Mouse (Mus musculus): ENCODE measurements around the gene Cox4i2. TPM values are rescaled to one million over a fixed set of nuclear protein-coding genes. Genes with fewer than 3 reads are reported as not detected.

Cox4i2 gene
- total RNA-seq (2014; fragmentation: Nextera tagmentation): not detected in 2 replicates
- total RNA-seq (2017): 0.16 TPM in 1 of 2 replicates, not detected in the other
- polyA plus RNA-seq (2012): not detected in 2 replicates

- Histone ChIP-seq H3K4me1 (ENCODE audit: insufficient read depth, low read depth, low read length) (peaks cover 36% of the 10 kb centered on the region), H3K36me3 (replicated peaks) (no peaks in the 10 kb centered on the region), H3K9me3 (replicated peaks) (no peaks in the 10 kb centered on the region), H3K27me3 (ENCODE audit: insufficient read depth, low read length) (peaks cover 62% of the 10 kb centered on the region), H3K4me3 (ENCODE audit: low read depth, low read length) (no peak within 1 kb of the TSS)
- TF ChIP-seq POLR2AphosphoS5 (IDR thresholded peaks at IDR 0.05; ENCODE audit: insufficient replicate concordance, low read depth, low read length): no peak
- TF ChIP-seq GATA2 (IDR thresholded peaks at IDR 0.05; ENCODE audit: borderline replicate concordance, low read depth, low read length): no peak
- no peak for TF ChIP-seq TAL1 (conservative IDR thresholded peaks at IDR 0.05; ENCODE audit: low read depth, low read length)
- no peak for TF ChIP-seq GATA1 (IDR thresholded peaks at IDR 0.05; ENCODE audit: borderline replicate concordance, low read length)
- no peak for TF ChIP-seq CTCF (IDR thresholded peaks at IDR 0.05; ENCODE audit: low read depth, low read length)
- DNase-seq (ENCODE audit: low spot score) (no peak), ATAC-seq (ENCODE audit: extremely low read depth, insufficient number of reproducible peaks, low FRiP score, poor library complexity, severe bottlenecking) (no peak)
These were observed at the start of gene Cox4i2 for GRCm38 (mm10) chr2:152753944-152754711. Cox4i2 (plus strand) TSS chr2:152754173.

- H3K27me3 ChIP-seq (ENCODE audit: insufficient read depth, low read length): no peaks in the 10 kb centered on the region
- no peaks in the 10 kb centered on the region; the same call in 1 of the 2 replicates for H3K9me3 ChIP-seq (replicated peaks)
- ATAC-seq (ENCODE audit: extremely low read depth, insufficient number of reproducible peaks, low FRiP score, poor library complexity, severe bottlenecking) (no peak), DNase-seq (ENCODE audit: low spot score) (no peak)
- no peak overlapping the region for H3K4me3 ChIP-seq (ENCODE audit: low read depth, low read length)
- TF ChIP-seq TAL1 (conservative IDR thresholded peaks at IDR 0.05; ENCODE audit: low read depth, low read length) (no peak), GATA2 (IDR thresholded peaks at IDR 0.05; ENCODE audit: borderline replicate concordance, low read depth, low read length) (no peak), CTCF (IDR thresholded peaks at IDR 0.05; ENCODE audit: low read depth, low read length) (no peak), GATA1 (IDR thresholded peaks at IDR 0.05; ENCODE audit: borderline replicate concordance, low read length) (no peak), POLR2AphosphoS5 (IDR thresholded peaks at IDR 0.05; ENCODE audit: insufficient replicate concordance, low read depth, low read length) (no peak)
- H3K36me3 ChIP-seq (replicated peaks): peaks cover 99% of the 10 kb centered on the region
- peaks cover 20% of the 10 kb centered on the region for H3K4me1 ChIP-seq (ENCODE audit: insufficient read depth, low read depth, low read length)
These were observed 49.7 kb upstream of the Cox4i2 start for GRCm38 (mm10) chr2:152704256-152704605.

- no peak for DNase-seq (ENCODE audit: low spot score)
- Histone ChIP-seq H3K9me3 (replicated peaks) (no peaks in the 10 kb centered on the region; the same call in 1 of the 2 replicates), H3K27me3 (ENCODE audit: insufficient read depth, low read length) (no peaks in the 10 kb centered on the region), H3K4me3 (ENCODE audit: low read depth, low read length) (no peak overlapping the region), H3K36me3 (replicated peaks) (peaks cover 98% of the 10 kb centered on the region), H3K4me1 (ENCODE audit: insufficient read depth, low read depth, low read length) (peaks cover 20% of the 10 kb centered on the region)
- TF ChIP-seq GATA1 (IDR thresholded peaks at IDR 0.05; ENCODE audit: borderline replicate concordance, low read length) (no peak), CTCF (IDR thresholded peaks at IDR 0.05; ENCODE audit: low read depth, low read length) (no peak), TAL1 (conservative IDR thresholded peaks at IDR 0.05; ENCODE audit: low read depth, low read length) (no peak), GATA2 (IDR thresholded peaks at IDR 0.05; ENCODE audit: borderline replicate concordance, low read depth, low read length) (no peak), POLR2AphosphoS5 (IDR thresholded peaks at IDR 0.05; ENCODE audit: insufficient replicate concordance, low read depth, low read length) (no peak)
- ATAC-seq (ENCODE audit: extremely low read depth, insufficient number of reproducible peaks, low FRiP score, poor library complexity, severe bottlenecking): no peak
These were observed 49.1 kb upstream of the Cox4i2 start for GRCm38 (mm10) chr2:152704811-152705370.

- Histone ChIP-seq H3K4me1 (ENCODE audit: insufficient read depth, low read depth, low read length) (peaks cover 19% of the 10 kb centered on the region; the same call in 1 of the 2 replicates), H3K36me3 (replicated peaks) (peaks cover 96% of the 10 kb centered on the region), H3K27me3 (ENCODE audit: insufficient read depth, low read length) (no peaks in the 10 kb centered on the region), H3K9me3 (replicated peaks) (no peaks in the 10 kb centered on the region; the same call in 1 of the 2 replicates), H3K4me3 (ENCODE audit: low read depth, low read length) (no peak overlapping the region)
- TF ChIP-seq POLR2AphosphoS5 (IDR thresholded peaks at IDR 0.05; ENCODE audit: insufficient replicate concordance, low read depth, low read length) (no peak), GATA1 (IDR thresholded peaks at IDR 0.05; ENCODE audit: borderline replicate concordance, low read length) (no peak), GATA2 (IDR thresholded peaks at IDR 0.05; ENCODE audit: borderline replicate concordance, low read depth, low read length) (no peak), CTCF (IDR thresholded peaks at IDR 0.05; ENCODE audit: low read depth, low read length) (no peak), TAL1 (conservative IDR thresholded peaks at IDR 0.05; ENCODE audit: low read depth, low read length) (no peak)
- DNase-seq (ENCODE audit: low spot score) (no peak), ATAC-seq (ENCODE audit: extremely low read depth, insufficient number of reproducible peaks, low FRiP score, poor library complexity, severe bottlenecking) (no peak)
These were observed 47.9 kb upstream of the Cox4i2 start for GRCm38 (mm10) chr2:152705993-152706571.

DNA sequence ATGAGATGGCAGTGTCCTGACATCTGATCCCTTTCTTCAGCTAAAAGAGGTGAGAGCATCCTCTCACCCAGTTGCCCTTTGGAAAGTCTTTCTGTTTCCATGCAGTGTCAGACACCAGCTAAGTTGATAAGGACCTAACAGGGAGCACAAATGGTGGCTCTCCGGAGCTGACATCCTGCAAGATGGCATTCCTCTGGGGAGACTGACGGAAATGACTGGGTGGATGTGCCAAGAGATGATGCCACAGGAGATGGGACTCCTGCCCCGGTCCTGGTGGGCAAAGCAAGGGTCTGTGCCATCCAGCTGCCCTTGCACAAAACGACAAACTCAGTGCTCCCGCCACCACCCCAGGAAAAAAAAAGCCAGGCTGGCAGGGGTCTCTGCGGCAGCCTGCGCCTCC, 46.8 kb upstream of the Cox4i2 start:
- peaks cover 90% of the 10 kb centered on the region for H3K36me3 ChIP-seq (replicated peaks)
- H3K4me1 ChIP-seq (ENCODE audit: insufficient read depth, low read depth, low read length): peaks cover 19% of the 10 kb centered on the region; the same call in 1 of the 2 replicates
- no peak for DNase-seq (ENCODE audit: low spot score)
- no peak for TF ChIP-seq CTCF (IDR thresholded peaks at IDR 0.05; ENCODE audit: low read depth, low read length)
- TF ChIP-seq TAL1 (conservative IDR thresholded peaks at IDR 0.05; ENCODE audit: low read depth, low read length): no peak
- no peak for TF ChIP-seq GATA2 (IDR thresholded peaks at IDR 0.05; ENCODE audit: borderline replicate concordance, low read depth, low read length)
- TF ChIP-seq GATA1 (IDR thresholded peaks at IDR 0.05; ENCODE audit: borderline replicate concordance, low read length): no peak
- no peak for TF ChIP-seq POLR2AphosphoS5 (IDR thresholded peaks at IDR 0.05; ENCODE audit: insufficient replicate concordance, low read depth, low read length)
- no peaks in the 10 kb centered on the region for H3K27me3 ChIP-seq (ENCODE audit: insufficient read depth, low read length)
- no peaks in the 10 kb centered on the region; the same call in 1 of the 2 replicates for H3K9me3 ChIP-seq (replicated peaks)
- no peak overlapping the region for H3K4me3 ChIP-seq (ENCODE audit: low read depth, low read length)
- ATAC-seq (ENCODE audit: extremely low read depth, insufficient number of reproducible peaks, low FRiP score, poor library complexity, severe bottlenecking): no peak

- H3K9me3 ChIP-seq (replicated peaks): no peaks in the 10 kb centered on the region; the same call in 1 of the 2 replicates
- H3K27me3 ChIP-seq (ENCODE audit: insufficient read depth, low read length): no peaks in the 10 kb centered on the region
- DNase-seq (ENCODE audit: low spot score) (no peak), ATAC-seq (ENCODE audit: extremely low read depth, insufficient number of reproducible peaks, low FRiP score, poor library complexity, severe bottlenecking) (no peak)
- no peak overlapping the region for H3K4me3 ChIP-seq (ENCODE audit: low read depth, low read length)
- peaks cover 87% of the 10 kb centered on the region for H3K36me3 ChIP-seq (replicated peaks)
- no peak for TF ChIP-seq GATA1 (IDR thresholded peaks at IDR 0.05; ENCODE audit: borderline replicate concordance, low read length)
- no peak for TF ChIP-seq TAL1 (conservative IDR thresholded peaks at IDR 0.05; ENCODE audit: low read depth, low read length)
- TF ChIP-seq POLR2AphosphoS5 (IDR thresholded peaks at IDR 0.05; ENCODE audit: insufficient replicate concordance, low read depth, low read length): no peak
- TF ChIP-seq GATA2 (IDR thresholded peaks at IDR 0.05; ENCODE audit: borderline replicate concordance, low read depth, low read length): no peak
- TF ChIP-seq CTCF (IDR thresholded peaks at IDR 0.05; ENCODE audit: low read depth, low read length): no peak
- peaks cover 19% of the 10 kb centered on the region; the same call in 1 of the 2 replicates for H3K4me1 ChIP-seq (ENCODE audit: insufficient read depth, low read depth, low read length)
These were observed 46.3 kb upstream of the Cox4i2 start for GRCm38 (mm10) chr2:152707627-152708026.
